Mouse (Mus musculus) hindbrain, postnatal 0 days (tissue): ENCODE measurements around the gene Zfp217. TPM values are rescaled to one million over a fixed set of nuclear protein-coding genes. Genes with fewer than 3 reads are reported as not detected.

Experiments
- ATAC-seq: fragments of 200-750 bp; cut with Nextera tagmentation; 2 replicates; pipeline ENCODE4 v1.8.0; 2017; ENCODE audit warnings: mild to moderate bottlenecking, moderate TSS enrichment, moderate library complexity
- DNase-seq: peaks from one replicate; pipeline ENCODE4 v3.0.0-alpha.2; 2015; ENCODE audit warnings: low spot score
- H3K27ac ChIP-seq: fragments of 300-500 bp; sonication (generic); 2 replicates; pipeline ENCODE4 v1.5.1; 2014; ENCODE audit warnings: mild to moderate bottlenecking
- H3K27me3 ChIP-seq: fragments of 300-500 bp; sonication (generic); 2 replicates; pipeline ENCODE4 v1.6.1; 2014; ENCODE audit warnings: low read length, mixed read lengths; ENCODE audit not compliant: insufficient read depth
- H3K36me3 ChIP-seq: fragments of 300-500 bp; sonication (generic); 2 replicates; pipeline ENCODE4 v1.6.1; 2014; ENCODE audit warnings: low read length, mixed read lengths; ENCODE audit not compliant: insufficient read depth
- H3K4me1 ChIP-seq: fragments of 300-500 bp; sonication (generic); 2 replicates; pipeline ENCODE4 v1.6.1; 2014; ENCODE audit warnings: antibody characterized with exemption, low read length, mixed read lengths; ENCODE audit not compliant: insufficient read depth
- H3K4me2 ChIP-seq: fragments of 300-500 bp; sonication (generic); 2 replicates; pipeline ENCODE4 v1.6.1; 2014; ENCODE audit warnings: low read depth, mild to moderate bottlenecking, low read length, moderate library complexity, mixed read lengths
- H3K4me3 ChIP-seq: fragments of 300-500 bp; sonication (generic); 2 replicates; pipeline ENCODE4 v1.5.1; 2014; ENCODE audit warnings: low read length
- H3K9ac ChIP-seq: fragments of 300-500 bp; sonication (generic); replicated peaks from 2 replicates; pipeline ENCODE4 v1.6.1; 2014; ENCODE audit warnings: mild to moderate bottlenecking, low read length, moderate library complexity, mixed read lengths
- H3K9me3 ChIP-seq: fragments of 300-500 bp; sonication (generic); 2 replicates; pipeline ENCODE4 v1.6.1; 2016; ENCODE audit warnings: low read length, mixed read lengths
- CTCF ChIP-seq: IDR thresholded peaks from 2 replicates; pipeline ENCODE4 v1.5.1; 2016; ENCODE audit warnings: antibody characterized with exemption, control low read depth, low read depth
- WGBS: fragments of 180-500 bp; shearing (Covaris S2); extraction: QIAGEN DNeasy Blood & Tissue Kit; methylation state at CpG from one replicate; pipeline ENCODE4 v1.1.7; 2014; 5-methylcytosine and 5-hydroxymethylcytosine counted together
- polyA plus RNA-seq: library from polyadenylated mRNA; unstranded; fragments of >200 nt; fragmentation: Nextera tagmentation; extraction: Ambion mirVana; gene quantifications from 2 replicates; pipeline ENCODE4 v1.2.1, GENCODE M21; 2015
- total RNA-seq: library from RNA; depleted of rRNA; stranded (reverse); fragments of >200 nt; gene quantifications from 2 replicates; pipeline ENCODE4 v1.2.3, GENCODE M21; 2014

Zfp217 gene
- total and polyA plus RNA-seq, 2 experiments from 2014 or later: 0.61 to 8.5 TPM

DNA sequence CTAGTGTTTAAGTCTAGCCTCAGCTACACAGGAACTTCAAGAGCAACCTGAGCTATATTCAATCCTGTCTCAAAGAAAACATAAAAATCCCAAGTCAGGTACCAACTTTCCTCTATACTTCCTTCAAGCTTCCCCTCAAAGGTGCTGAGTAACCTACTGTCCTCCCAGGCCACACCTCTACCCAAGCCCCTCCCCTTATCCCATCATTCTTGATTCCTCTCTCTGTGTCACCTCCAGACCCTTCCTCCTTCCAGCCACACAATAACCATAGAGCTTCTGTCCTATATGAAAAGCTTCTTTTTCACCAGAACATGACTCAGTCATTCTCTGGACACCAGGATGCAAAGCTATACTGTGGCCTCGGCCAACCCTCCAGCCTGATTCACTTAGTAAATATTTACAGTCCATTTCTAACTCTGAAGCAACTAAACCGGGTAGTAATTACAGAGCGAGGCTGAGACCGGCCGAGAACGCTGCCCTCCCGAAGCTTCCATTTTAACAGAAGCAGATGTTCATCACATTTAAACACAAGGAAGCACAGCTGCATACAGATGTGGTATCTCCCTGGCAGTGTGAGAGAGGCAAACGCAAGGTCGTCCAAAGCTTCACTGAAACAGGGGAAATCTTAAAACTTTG is 8.4 kb downstream of the Zfp217 start:
- ATAC-seq: no peak
- 79% methylated on average over 9 of the region's 9 CpGs for WGBS
- Histone ChIP-seq H3K36me3 (no peaks in the 10 kb centered on the region), H3K27ac (no peak overlapping the region), H3K4me1 (no peaks in the 10 kb centered on the region), H3K4me3 (no peak overlapping the region), H3K4me2 (no peak overlapping the region), H3K27me3 (no peaks in the 10 kb centered on the region), H3K9ac (no peak overlapping the region), H3K9me3 (no peaks in the 10 kb centered on the region)
- DNase-seq: no peak
- TF ChIP-seq CTCF: no peak

DNA sequence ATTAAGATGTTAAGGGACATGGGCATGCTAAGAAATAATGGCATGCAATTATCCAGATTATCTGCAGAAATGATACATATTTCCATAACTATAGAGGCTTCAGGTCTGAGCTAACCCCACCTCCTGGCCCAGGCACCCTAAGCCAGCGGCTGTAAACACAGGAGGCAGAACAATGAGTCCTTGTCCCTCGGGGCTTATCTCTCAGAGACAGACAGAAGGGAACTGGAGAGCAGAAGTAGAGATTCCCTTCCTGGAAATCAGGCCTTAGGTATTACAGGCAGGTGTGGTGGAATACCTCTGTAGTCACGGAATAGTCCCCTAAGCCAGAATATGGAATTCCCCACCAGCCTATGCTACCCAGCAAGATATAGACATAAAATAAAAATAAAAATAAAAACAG is 11.0 kb downstream of the Zfp217 start:
- Histone ChIP-seq H3K4me1 (0 out of 2 replicates have a peak, but pooled peaks cover 3% of the 10 kb centered on the region), H3K4me2 (no peak overlapping the region), H3K9ac (no peak overlapping the region), H3K27ac (no peak overlapping the region), H3K9me3 (no peaks in the 10 kb centered on the region), H3K36me3 (no peaks in the 10 kb centered on the region), H3K27me3 (no peaks in the 10 kb centered on the region), H3K4me3 (no peak overlapping the region)
- DNase-seq (no peak), ATAC-seq (no peak)
- 56% methylated on average over 3 of the region's 3 CpGs for WGBS
- no peak for TF ChIP-seq CTCF

GRCm38 (mm10) chr2:170135820-170136219 is 12.1 kb downstream of the Zfp217 start:
- no peaks in the 10 kb centered on the region for H3K27me3 ChIP-seq
- no peak overlapping the region for H3K4me3 ChIP-seq
- no peaks in the 10 kb centered on the region for H3K9me3 ChIP-seq
- 0 out of 2 replicates have a peak, but pooled peaks cover 3% of the 10 kb centered on the region for H3K4me1 ChIP-seq
- no peak for TF ChIP-seq CTCF
- DNase-seq (no peak), ATAC-seq (no peak)
- H3K27ac ChIP-seq: no peak overlapping the region
- H3K9ac ChIP-seq: no peak overlapping the region
- 86% methylated on average over 6 of the region's 6 CpGs for WGBS
- H3K4me2 ChIP-seq: no peak overlapping the region
- no peaks in the 10 kb centered on the region for H3K36me3 ChIP-seq

GRCm38 (mm10) chr2:170134026-170134690 is 13.7 kb downstream of the Zfp217 start:
- WGBS: 27% methylated on average over 12 of the region's 12 CpGs
- 0 out of 2 replicates have a peak, but pooled peaks cover 3% of the 10 kb centered on the region for H3K4me1 ChIP-seq
- H3K4me2 ChIP-seq: peak overlapping the region; percentile 67
- DNase-seq: no peak
- H3K27me3 ChIP-seq: no peaks in the 10 kb centered on the region
- no peak for TF ChIP-seq CTCF
- H3K27ac ChIP-seq: peak overlapping the region; percentile 27; the same call in 1 of the 2 replicates
- peak overlapping the region; percentile 38; the same call in 1 of the 2 replicates for H3K4me3 ChIP-seq
- peak overlapping the region; percentile 36; the same call in 1 of the 2 replicates for H3K9ac ChIP-seq
- H3K36me3 ChIP-seq: no peaks in the 10 kb centered on the region
- no peak for ATAC-seq
- H3K9me3 ChIP-seq: no peaks in the 10 kb centered on the region

- peak overlapping the region; percentile 36 for H3K9ac ChIP-seq
- H3K4me2 ChIP-seq: peak overlapping the region; percentile 67
- ATAC-seq (no peak), DNase-seq (peak; percentile 81)
- no peak for TF ChIP-seq CTCF
- peak overlapping the region; percentile 27 for H3K27ac ChIP-seq
- no peaks in the 10 kb centered on the region for H3K36me3 ChIP-seq
- no peaks in the 10 kb centered on the region for H3K9me3 ChIP-seq
- H3K4me3 ChIP-seq: peak overlapping the region; percentile 38
- H3K27me3 ChIP-seq: no peaks in the 10 kb centered on the region
- H3K4me1 ChIP-seq: 0 out of 2 replicates have a peak, but pooled peaks cover 3% of the 10 kb centered on the region
- WGBS: 1% methylated on average over 28 of the region's 28 CpGs
Observed at GRCm38 (mm10) chr2:170133093-170133731, 14.7 kb downstream of the Zfp217 start.

DNA sequence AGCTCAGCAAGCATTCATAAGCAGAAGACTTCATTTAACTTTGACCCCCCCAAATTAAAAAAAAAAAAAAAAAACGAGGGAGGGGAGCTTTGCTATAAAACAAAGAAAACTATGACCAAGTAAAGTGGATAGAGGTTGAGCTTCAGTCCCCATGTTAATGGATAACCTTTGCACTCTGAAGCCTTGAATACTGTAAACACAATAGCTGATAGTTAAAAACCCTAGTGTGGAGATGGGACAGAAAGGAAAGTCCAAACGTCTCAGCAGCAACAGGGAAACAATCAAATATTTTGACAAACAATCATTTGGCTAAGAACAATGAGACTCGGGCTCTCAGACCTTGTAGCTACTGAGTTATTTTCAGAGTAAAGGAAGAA is 15.2 kb downstream of the Zfp217 start:
- ATAC-seq (no peak), DNase-seq (no peak)
- TF ChIP-seq CTCF: no peak
- Histone ChIP-seq H3K4me2 (peak overlapping the region; percentile 67), H3K4me1 (0 out of 2 replicates have a peak, but pooled peaks cover 3% of the 10 kb centered on the region), H3K27ac (peak overlapping the region; percentile 27; the same call in 1 of the 2 replicates), H3K9ac (peak overlapping the region; percentile 36), H3K9me3 (no peaks in the 10 kb centered on the region), H3K27me3 (no peaks in the 10 kb centered on the region), H3K36me3 (no peaks in the 10 kb centered on the region), H3K4me3 (peak overlapping the region; percentile 38)
- WGBS: 0% methylated on average over 3 of the region's 3 CpGs
